Mouse (Mus musculus): ENCODE results near the gene Serpinb1a.
"Not testable (repeated sequence)": the region's sequence is repeated elsewhere in the genome, so short reads cannot be mapped to it uniquely, and the experiment has no call there.

Gene Serpinb1a

DNA sequence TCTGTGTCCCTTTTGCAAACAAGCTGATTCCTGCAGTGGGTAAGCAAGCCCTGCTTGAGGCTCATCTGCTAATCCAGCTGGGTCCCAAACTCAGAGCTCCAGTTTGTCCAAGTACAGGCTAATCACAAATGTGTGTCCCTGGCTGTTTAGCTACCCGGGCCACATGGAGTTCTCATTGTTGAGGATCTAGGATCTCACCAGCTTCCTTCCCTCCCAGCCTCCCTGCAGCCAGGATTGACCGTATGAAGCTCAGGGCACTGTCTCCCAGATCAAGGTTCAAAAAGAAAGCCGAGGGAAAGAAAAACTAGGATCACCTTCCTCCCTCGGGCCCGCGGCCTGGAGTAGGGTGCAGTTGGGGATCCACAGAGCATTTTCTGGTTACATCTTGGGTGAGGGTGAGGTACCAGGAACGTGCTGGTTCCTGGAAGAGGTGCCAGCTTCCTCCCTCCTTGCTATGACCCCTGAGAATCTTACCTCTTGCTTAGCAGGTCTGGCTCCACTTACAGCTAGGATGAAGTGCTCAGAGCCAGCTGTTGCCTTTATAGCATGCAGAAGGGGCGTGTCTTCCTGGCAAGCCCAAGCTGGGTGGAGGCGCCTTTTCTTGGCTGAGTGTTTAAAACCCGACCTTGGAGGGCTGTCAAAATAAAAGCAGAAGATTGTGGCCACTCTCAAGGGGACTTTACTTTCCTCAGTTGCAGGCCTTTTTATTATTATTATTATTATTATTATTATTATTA is at the start of gene Serpinb1a:
Serpinb1a (minus strand) TSS at position 518 of the 737 bp plus-strand sequence.
- DNase-seq (ENCODE audit: low read depth, low spot score): no peak

DNA sequence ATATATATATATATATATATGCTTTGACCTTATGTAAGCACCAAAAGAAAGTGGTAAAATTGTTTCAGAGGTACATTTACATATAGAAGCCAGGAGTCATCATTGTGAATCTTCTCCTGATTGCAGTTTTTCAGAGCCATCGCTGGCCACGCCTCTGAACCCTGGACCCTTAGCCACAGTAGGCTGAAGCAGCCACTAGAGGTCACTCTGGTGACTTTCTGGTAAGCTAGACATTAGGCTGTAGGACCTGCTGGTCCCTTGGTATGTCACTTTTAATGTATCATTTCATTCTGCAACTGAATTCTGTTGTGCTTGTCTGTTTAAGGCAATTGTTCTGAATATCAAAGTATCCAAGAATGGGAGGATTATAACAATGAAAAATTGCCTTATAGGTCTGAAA is 49.7 kb upstream of the Serpinb1a start:
- DNase-seq (ENCODE audit: low read depth, low spot score): no peak

DNA sequence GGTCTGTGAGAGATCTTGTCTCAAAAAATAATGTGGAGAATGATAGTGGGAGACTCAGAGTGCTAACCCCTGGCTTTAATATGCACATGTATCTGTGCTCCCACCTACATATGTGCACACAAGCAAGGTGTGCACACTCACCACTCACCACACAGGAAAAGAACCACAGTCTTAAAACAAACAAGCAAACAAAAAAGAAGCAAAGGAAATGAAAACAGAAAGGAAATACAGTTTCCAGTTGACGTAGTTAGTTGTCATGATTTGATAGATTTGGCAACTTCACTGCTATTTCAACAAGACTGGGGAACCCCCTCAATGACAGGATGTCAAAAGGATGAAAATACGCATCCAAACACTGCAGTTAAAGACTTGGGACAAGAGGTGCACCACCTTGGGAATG is 48.1 kb upstream of the Serpinb1a start:
- DNase-seq (ENCODE audit: low read depth, low spot score): not testable (repeated sequence)

DNA sequence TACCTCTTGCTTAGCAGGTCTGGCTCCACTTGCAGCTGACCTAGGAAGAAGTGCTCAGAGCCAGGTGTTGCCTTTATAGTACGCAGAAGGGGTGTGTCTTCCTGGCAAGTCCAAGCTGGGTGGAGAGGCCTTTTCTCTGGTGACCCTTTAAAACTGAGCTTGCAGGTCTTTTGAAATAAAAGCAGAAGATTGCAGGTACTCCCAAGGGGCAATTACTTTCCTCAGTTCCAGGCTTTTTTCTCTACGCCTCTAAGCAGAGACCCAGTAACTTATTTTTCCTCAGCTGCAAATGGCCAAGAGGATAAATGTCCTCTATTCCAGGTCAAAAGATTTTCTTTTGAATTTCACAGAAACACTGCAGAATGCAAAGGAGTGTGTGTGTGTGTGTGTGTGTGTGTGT is 47.1 kb upstream of the Serpinb1a start, which contains the start of gene Serpinb1c:
Serpinb1c (minus strand) TSS at position 101 of the 400 bp plus-strand sequence.
- no peak for DNase-seq (ENCODE audit: low read depth, low spot score)

DNA sequence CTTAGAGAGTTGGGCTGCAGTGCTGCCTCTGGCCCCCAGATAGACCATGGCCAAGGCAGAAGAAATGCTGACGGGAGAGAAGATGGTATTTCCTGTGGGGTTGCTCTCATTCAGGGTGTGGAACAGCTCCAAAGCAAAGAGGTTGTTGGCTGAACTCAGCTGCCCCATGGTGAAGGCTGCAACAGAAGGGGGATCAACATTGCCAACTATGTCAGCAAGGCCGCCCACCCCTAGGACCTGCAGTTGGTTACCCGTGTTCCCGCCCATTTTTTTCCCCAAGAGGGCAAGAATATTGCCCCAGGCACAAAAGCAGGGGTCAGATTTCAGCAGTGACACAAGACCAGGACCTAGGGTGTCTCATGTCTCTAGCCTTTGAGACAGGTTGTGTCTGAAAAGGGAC is 45.9 kb upstream of the Serpinb1a start:
- no peak for DNase-seq (ENCODE audit: low read depth, low spot score)

DNA sequence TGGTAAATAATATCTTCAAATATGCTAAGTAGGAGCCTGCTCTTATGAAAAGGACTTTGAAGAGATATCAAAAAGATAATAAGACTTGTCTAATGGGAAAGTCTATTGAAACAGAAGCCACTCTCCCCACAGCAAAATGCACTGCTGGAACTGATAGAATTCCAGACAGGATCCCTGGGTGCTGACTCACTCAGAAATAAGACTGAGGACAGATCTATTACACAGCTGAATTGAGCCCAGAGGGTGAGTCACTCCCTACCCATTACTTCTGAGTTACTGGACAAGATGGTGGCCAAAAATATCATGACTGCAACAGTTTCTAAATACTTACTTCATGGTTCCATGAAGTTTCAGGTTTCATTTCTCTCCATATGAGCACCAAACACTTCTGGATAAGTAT is 33.8 kb upstream of the Serpinb1a start:
- no peak for DNase-seq (ENCODE audit: low read depth, low spot score)

DNA sequence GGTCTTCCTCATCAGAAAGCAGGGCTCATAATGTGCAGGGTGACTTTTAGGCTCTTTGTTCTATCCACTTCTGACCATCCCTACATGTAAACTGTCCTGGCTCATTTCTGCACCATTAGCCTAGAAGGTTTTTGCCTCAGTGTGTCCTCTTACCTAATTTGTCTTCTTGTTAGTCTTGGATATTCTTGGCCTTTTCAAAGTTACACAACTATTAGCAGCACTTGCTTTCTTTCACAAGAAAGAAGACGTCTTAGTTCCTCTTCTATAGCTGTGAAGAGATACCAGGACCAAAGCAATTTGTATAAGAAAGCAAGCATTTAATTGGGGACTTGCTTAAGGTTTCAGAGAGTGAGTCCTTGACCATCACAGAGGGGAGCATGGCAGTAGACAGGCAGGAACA is 22.9 kb upstream of the Serpinb1a start:
- no peak for DNase-seq (ENCODE audit: low read depth, low spot score)

DNA sequence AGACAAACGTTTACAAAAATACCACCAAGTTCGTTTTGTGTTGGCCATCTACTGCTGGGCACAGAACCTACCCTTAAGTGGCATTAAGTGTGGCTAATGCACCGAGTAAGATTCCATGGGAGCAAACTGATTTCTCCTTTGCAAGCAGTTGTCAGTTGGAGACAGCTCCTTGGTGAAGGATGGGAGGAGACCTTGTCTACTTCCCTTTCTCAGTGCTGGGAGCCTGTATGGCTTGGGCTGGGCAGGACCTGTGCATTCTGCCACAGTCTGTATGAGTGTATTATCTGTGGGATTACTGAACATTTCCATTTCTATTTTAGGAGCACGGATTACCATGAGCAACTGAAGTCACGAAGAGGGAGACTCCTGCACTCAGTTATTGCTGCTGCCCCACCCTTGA is 17.9 kb upstream of the Serpinb1a start:
- DNase-seq (ENCODE audit: low read depth, low spot score): no peak

DNA sequence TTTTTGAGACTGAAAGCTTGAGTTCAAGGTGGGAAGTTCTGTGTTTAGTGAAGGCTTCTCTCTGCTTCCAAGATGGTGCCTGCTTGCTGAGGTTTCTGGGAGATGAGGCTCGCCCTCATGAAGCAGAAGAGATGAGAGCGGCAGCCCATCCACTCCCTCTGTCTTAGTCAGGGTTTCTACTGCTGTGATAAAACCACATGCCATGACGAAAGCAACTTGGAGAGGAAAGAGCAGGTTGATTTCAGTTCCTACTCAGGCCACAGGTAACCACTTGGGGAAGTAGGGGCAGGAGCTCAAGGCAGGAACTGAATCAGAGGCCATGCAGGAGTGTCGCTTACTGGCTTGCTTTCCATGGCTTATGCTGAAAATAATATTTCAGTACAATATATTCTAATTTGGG is 17.2 kb upstream of the Serpinb1a start:
- not testable (repeated sequence) for DNase-seq (ENCODE audit: low read depth, low spot score)

DNA sequence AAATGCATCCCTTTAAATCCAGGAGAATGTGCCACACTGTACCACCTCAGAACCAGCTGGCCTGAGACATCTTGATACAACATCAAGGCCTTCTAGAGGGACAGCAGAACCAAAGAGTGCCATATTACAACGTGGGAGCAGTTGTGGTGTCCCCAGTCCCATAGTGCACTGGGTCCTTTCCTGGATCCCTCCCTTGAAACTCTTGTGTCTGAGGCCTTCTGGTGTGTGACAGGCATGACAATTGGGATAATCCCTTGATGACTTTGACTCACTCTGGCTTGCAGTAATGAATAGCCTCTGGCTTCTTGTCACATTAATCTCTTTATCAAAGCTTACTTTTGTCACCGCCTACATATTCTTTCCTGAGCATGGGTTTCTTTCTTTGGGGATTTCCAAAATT is 16.0 kb upstream of the Serpinb1a start:
- DNase-seq (ENCODE audit: low read depth, low spot score): no peak

DNA sequence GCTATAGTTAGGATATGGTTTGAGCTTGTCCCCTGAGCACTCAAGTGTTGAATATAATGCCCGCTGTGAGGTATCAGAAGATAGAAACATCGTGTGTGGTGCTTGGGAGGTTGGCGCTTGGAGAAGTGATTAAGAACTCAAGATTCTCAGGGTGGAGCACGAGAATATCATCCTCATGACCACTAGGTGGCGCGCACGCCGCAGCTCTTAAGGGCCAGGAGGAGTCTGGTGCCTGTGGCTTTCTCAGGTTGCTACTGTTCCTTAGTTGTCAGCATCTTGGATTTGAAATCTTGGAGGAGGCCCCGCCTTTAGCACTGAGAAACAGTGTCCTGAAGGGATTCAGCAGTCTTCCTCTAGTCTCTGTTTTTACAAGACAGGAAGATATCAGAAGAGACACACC is 15.5 kb upstream of the Serpinb1a start:
- peak; percentile 46 for DNase-seq (ENCODE audit: low read depth, low spot score)

DNA sequence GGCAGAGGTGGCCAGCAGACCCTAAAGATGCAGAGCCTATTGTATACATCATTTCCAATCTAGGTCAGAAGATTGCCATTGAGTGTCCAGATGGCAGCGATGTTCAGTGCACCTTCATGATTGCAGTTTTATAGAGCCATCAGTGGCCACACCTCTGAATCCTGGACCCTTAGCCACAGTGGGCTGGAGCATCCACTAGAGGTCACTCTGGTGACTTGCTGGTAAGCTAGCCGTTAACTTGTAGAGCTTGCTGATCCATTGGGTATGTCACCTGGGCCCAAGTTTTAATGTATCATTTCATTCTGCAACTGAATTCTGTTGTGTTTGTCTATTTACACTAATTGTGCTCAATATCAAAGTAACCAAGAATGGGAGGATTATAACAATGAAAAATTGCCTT is 14.6 kb upstream of the Serpinb1a start:
- DNase-seq (ENCODE audit: low read depth, low spot score): no peak

DNA sequence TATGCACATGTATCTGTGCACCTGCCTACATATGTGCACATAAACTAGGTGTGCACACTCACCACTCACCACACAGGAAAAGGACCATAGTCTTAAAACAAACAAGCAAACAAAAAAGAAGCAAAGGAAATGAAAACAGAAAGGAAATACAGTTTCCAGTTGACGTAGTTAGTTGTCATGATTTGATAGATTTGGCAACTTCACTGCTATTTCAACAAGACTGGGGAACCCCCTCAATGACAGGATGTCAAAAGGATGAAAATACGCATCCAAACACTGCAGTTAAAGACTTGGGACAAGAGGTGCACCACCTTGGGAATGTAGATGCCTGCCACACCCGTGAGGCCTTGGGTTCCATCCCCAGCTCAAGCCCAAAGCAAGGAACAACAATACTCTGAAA is 13.5 kb upstream of the Serpinb1a start:
- not testable (repeated sequence) for DNase-seq (ENCODE audit: low read depth, low spot score)

DNA sequence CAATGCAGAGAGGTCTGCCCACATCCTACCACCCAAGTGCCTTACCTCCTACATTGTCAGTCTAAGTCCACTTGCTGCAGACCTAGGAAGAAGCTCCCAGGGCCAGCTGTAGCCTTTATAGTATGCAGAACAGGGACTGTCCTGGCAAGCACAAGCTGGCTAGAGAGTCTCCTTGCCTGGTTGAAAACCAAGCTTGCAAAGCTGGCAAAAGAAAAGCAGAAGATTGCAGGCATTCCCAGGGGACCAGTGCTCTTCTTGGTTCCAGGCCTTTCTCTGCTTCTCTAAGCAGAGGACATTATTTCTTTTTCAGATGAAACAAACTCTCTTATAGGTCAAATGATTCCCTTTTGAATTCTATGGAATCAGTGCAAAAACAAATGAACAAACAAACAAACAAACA is 12.5 kb upstream of the Serpinb1a start:
- DNase-seq (ENCODE audit: low read depth, low spot score): no peak

DNA sequence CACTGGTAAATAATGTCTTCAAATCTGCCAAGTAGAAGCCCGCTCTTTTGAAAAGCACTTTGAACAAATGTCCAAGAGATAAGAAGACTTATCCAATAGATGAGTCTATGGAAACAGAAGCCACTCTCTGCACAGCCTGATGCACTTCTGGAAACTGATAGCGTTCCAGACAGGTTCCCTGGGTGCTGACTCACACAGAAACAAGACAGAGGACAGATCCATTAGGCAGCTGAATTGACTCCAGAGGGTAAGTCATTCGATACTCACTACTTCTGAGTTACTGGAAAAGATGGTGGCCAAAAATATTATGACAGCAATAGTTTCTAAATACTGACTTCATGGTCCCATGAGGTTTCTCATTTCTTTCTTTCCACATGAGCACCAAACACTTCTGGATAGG is 9.8 kb upstream of the Serpinb1a start:
- DNase-seq (ENCODE audit: low read depth, low spot score): no peak

DNA sequence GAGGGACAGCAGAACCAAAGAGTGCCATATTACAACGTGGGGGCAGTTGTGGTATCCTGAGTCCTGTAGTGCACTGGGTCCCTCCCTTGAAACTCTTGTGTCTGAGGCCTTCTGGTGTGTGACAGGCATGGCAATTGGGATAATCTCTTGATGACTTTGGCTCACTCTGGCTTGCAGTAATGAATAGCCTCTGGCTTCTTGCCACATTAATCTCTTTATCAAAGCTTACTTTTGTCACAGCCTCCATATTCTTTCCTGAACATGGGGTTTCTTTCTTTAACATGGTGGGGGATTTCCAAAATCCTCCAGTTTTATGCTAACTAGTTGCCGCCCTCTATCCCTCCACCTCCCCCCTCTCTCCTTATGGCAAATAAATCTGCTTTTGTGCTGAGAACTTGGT is 2.1 kb upstream of the Serpinb1a start:
- no peak for DNase-seq (ENCODE audit: low read depth, low spot score)

DNA sequence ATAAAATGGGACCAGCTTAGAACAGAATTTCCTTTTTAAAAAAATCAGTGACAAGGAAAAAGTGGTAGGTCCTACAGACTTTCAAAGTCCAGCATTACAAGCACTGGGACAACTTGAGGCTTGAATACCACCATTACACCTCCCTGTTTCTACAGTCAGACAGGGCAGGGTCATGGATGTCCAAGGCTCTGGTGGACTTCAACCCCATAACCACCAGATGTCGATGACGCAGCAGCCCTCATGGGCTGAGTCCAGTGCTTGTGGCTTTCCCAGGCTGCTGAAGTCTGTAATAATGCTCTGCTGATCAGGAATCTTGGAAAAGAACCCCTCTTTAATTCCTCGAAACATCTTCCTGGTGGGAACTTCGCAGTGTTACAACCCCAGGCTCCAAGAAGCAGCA is 1.6 kb upstream of the Serpinb1a start:
- no peak for DNase-seq (ENCODE audit: low read depth, low spot score)

DNA sequence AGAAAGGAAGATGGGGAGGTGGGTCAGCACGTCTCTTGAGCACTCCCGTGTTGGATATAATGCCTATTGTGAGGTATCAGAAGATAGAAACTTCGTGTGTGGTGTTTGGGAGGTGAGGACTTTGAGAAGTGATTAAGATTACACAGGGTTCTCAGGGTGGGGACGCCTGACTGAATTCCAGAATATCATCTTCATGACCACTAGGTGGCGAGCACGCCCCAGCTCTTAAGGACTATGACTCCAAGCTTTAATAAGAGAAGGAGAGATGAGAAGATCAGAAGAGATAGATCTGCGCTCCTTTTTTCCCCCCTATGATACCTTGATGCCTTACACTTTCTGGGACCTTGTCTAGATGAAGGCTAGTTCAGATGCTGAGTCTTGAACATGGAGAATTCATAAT is 982 bp upstream of the Serpinb1a start:
- no peak for DNase-seq (ENCODE audit: low read depth, low spot score)

DNA sequence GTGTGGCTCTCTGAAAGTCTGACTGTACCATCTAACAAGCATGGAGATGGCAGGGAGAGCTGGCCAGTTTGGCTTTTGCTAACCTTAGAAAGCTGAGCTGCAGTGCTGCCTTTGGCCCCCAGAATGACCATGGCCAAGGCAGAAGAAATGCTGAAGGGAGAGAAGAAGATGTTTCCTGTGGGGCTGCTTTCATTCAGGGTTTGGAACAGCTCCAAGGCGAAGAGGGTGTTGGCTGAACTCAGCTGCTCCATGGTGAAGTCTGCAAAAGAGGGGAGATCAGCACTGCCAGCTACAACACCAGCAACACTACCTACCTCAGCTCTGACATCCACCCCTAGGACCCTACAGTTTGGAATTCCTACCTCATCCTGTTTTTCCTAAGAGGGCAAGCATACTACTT is 829 bp downstream of the Serpinb1a start:
- DNase-seq (ENCODE audit: low read depth, low spot score): no peak

DNA sequence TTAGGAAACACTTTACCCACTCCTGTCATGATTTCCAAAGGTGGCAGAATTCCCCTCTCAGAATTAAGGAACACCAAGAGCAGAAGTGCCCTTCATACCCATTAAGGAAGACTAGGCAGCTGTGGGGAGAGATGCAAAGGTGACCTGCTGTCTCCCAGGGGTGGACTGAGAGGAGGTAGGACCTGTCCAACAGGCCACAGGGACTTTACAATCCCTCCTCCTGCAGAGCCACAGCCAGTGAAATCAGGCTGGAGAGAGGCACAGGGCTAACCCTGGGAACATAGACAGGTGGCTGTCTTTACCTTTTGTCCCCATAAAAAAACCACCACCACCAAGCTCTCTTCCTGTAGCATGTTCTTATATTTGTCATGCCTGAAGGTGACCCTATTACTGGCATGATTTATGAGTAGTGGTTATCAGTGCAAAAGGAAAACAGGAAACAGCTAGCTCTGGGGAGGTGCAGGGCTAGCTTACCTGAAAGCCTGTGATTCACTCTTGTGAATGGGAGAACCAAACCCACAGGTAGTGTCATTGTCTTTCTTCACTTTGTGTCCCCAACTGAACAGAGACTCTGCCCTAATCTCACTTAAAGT is 1.4 kb downstream of the Serpinb1a start:
- no peak for DNase-seq (ENCODE audit: low read depth, low spot score)

DNA sequence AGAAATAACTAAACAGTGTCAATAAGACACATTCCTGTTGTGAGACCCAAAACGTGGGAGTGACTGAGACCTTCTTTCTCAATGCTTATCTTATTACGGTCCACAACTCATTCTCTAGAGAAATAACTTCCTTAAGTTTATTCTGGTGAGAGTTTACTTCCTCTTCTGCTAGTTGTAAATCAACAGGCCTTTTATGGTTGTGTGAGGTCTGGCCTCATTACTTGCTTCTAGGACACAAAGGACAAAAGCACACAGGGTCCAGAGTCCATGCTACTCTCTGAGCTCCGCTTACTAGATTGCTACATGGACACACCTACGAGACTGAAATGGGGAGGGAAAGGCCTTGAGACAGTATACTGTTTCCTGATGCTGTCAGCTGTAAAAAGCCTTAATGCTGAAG is 1.9 kb downstream of the Serpinb1a start:
- DNase-seq (ENCODE audit: low read depth, low spot score): no peak

DNA sequence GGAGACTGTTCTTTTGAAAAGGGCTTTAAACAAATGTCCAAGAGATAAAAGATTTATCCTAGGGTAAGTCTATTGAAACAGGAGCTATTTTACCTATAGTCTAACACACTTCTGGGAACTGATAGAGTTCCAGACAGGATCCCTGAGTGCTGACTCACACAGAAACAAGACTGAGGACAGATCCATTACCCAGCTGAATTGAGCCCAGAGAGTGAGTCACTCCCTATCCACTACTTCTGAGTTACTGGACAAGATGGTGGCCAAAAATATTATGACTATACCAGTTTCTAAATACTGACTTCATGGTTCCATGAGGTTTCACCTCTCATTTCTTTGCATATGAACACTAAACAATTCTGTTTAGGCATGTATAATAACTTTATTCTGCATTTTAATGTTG is 4.8 kb downstream of the Serpinb1a start:
- no peak for DNase-seq (ENCODE audit: low read depth, low spot score)

DNA sequence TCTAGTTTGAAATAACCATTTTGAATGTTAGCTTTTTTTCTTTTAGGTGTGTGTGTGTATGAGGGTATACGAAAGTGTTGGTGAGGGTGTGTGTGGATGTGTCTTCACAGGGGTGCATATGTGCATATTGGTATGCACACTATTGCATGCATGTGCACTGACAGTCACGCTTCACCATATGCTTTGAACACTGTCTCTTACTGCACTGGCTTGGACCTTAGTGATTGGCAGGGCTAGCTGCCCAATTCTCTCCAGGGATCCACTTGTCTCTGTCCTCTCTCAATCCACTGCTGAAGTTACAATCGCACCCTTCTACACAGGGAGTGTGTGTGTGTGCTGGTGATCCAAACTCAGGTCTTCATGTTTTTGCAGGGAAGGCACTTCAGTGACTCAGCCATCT is 9.6 kb downstream of the Serpinb1a start:
- no peak for DNase-seq (ENCODE audit: low read depth, low spot score)

DNA sequence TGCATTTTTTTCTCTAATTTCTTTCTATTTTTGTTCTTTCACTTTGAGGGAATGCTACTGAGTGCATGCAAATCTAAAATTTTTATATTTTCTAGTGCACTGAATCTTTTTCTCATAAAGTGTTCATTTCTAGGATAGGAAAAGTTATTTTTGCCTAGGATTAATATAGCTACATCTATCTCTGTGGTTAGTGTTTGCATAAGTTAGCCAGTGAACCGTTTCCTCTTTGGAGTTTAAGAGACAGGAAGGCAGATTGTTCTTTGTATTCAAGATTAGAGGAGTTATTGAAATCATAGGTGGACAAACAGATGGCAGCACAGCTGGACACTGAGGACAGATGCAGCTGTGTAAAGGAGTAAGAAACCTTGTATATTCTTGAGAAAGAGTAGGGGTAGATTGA is 11.7 kb downstream of the Serpinb1a start:
- DNase-seq (ENCODE audit: low read depth, low spot score): no peak

Data from telencephalon, adult 2 months (tissue).